ENCODE assay signal across 7 mouse cellular contexts in the genomic region with DNA sequence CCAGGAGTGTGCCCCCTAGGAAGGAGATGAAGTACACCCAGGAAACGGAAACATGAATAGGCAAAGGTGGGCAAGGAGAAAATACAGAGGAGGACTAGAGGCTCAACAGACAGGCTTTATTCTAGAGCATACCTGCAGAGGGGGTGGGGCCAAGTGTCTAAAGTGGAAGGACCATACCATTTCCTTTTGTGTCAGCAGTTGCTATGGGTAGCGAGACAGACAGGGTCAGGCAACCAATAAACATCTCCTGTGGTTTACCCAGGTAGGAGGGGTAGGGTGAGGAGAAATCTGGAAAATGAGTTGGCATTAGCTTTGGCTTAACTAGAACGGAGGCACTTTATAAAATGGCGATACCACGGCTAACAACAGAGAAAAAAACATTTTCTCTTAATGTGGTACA. TPM values are rescaled to one million over a fixed set of nuclear protein-coding genes. Genes with fewer than 3 reads are reported as not detected.
DNase-seq lines count a peak whose midpoint lies in the region; ATAC-seq and TF ChIP-seq lines count a peak whose summit lies in the region.

No protein-coding gene starts in this region.

- H3K4me3 ChIP-seq in MEL (ENCODE audit: control insufficient read depth in 1 of 2, insufficient read depth in 1 of 2, low read depth in 2 of 2, low read length in 2 of 2): peak overlapping the region; percentile 71 to 83
- peak overlapping the region; percentile 74 for H3K4me3 ChIP-seq in forebrain, embryonic 12.5 days (replicated peaks)
- H3K4me3 ChIP-seq in kidney, embryonic 15.5 days (replicated peaks): peak overlapping the region; percentile 85

- TF ChIP-seq EP300 in MEL (IDR thresholded peaks at IDR 0.05; ENCODE audit: low read depth in 1 of 2, low read length in 2 of 2): no peak

- ATAC-seq in CD4-positive, CD25-positive, alpha-beta regulatory T cell, adult 4 months: peak; percentile 30
- ATAC-seq in forebrain, embryonic 12.5 days (ENCODE audit: low FRiP score): no peak
- no peak for ATAC-seq in kidney, embryonic 15.5 days (replicated peaks; ENCODE audit: low FRiP score)

- peaks cover 3% of the 10 kb centered on the region for H3K79me2 ChIP-seq in MEL (ENCODE audit: control insufficient read depth, insufficient read depth, low read length, poor library complexity)

- TF ChIP-seq POLR2A in MEL (IDR thresholded peaks at IDR 0.05; ENCODE audit: control insufficient read depth in 1 of 2, insufficient read depth in 1 of 2, low read depth in 1 of 2, low read length in 2 of 2, poor library complexity in 1 of 2): no peak

- peak; percentile 72 for DNase-seq in MEL (ENCODE audit: low read depth, low spot score)
- peak; percentile 65 to 71 for DNase-seq in lung, postnatal 4 days
- peak; percentile 51 for DNase-seq in thymus, postnatal 0 days (ENCODE audit: low spot score)
- DNase-seq in urinary bladder, postnatal 10 days (ENCODE audit: low spot score): no peak

- H3K4me2 ChIP-seq in forebrain, embryonic 12.5 days: peak overlapping the region; percentile 67
- peak overlapping the region; percentile 76 for H3K4me2 ChIP-seq in kidney, embryonic 15.5 days

- WGBS in forebrain, embryonic 12.5 days: 72% methylated on average over 5 of the region's 5 CpGs
- WGBS in kidney, embryonic 15.5 days: 67% methylated on average over 5 of the region's 5 CpGs

- no peak for TF ChIP-seq RAD21 in MEL (IDR thresholded peaks at IDR 0.05; ENCODE audit: low read depth, low read length)

- no peaks in the 10 kb centered on the region for H3K9me3 ChIP-seq in MEL (replicated peaks; ENCODE audit: insufficient read depth, low read length)
- H3K9me3 ChIP-seq in forebrain, embryonic 12.5 days: no peaks in the 10 kb centered on the region
- H3K9me3 ChIP-seq in kidney, embryonic 15.5 days (replicated peaks): no peaks in the 10 kb centered on the region

- peak overlapping the region; percentile 90 for H3K27ac ChIP-seq in MEL (ENCODE audit: control insufficient read depth, low read depth, low read length)
- no peak overlapping the region for H3K27ac ChIP-seq in forebrain, embryonic 12.5 days
- peak overlapping the region; percentile 96 for H3K27ac ChIP-seq in kidney, embryonic 15.5 days

- H3K4me1 ChIP-seq in MEL (ENCODE audit: control insufficient read depth in 1 of 2, insufficient read depth in 2 of 2, low read length in 2 of 2): peaks cover 12 to 19% of the 10 kb centered on the region in 2 experiments
- peaks cover 18% of the 10 kb centered on the region for H3K4me1 ChIP-seq in forebrain, embryonic 12.5 days
- H3K4me1 ChIP-seq in kidney, embryonic 15.5 days: peaks cover 20% of the 10 kb centered on the region

- no peaks in the 10 kb centered on the region for H3K27me3 ChIP-seq in MEL (ENCODE audit: control insufficient read depth in 1 of 2, insufficient read depth in 2 of 2, low read length in 2 of 2)
- no peaks in the 10 kb centered on the region for H3K27me3 ChIP-seq in forebrain, embryonic 12.5 days
- H3K27me3 ChIP-seq in kidney, embryonic 15.5 days: no peaks in the 10 kb centered on the region

- H3K9ac ChIP-seq in MEL (ENCODE audit: control insufficient read depth, low read depth, low read length, poor library complexity, severe bottlenecking): peak overlapping the region; percentile 80
- H3K9ac ChIP-seq in forebrain, embryonic 12.5 days: no peak overlapping the region
- no peak overlapping the region for H3K9ac ChIP-seq in kidney, embryonic 15.5 days

- H3K36me3 ChIP-seq in MEL (ENCODE audit: control insufficient read depth in 1 of 2, insufficient read depth in 2 of 2, low read length in 2 of 2): peaks cover 5 to 26% of the 10 kb centered on the region in 2 experiments; a peak in 3 of 4 replicates
- H3K36me3 ChIP-seq in forebrain, embryonic 12.5 days (replicated peaks): peaks cover 22% of the 10 kb centered on the region
- peaks cover 25% of the 10 kb centered on the region for H3K36me3 ChIP-seq in kidney, embryonic 15.5 days

- no peak for TF ChIP-seq CTCF in MEL (IDR thresholded peaks at IDR 0.05 in 2 of 3, conservative IDR thresholded peaks at IDR 0.05 in 1 of 3; ENCODE audit: control insufficient read depth in 1 of 3, insufficient read depth in 1 of 3, low read depth in 2 of 3, low read length in 3 of 3, poor library complexity in 1 of 3, severe bottlenecking in 1 of 3)

TF ChIP-seq in MEL, 35 proteins besides CTCF, POLR2A, EP300 and RAD21:
- TF ChIP-seq CHD2 (IDR thresholded peaks at IDR 0.05; ENCODE audit: low read length) (peak; percentile 76), ZMIZ1 (IDR thresholded peaks at IDR 0.05; ENCODE audit: low read depth, low read length) (no peak)

RNA-seq across cellular contexts. Expression of a gene that starts 1.1 kb away (rescaled TPM):
- polyA plus RNA-seq in CD4-positive, CD25-positive, alpha-beta regulatory T cell, adult 4 months (2017; shearing (Covaris generic)): 10 to 100 TPM in 1 of 2 experiments, 1 to 10 TPM in 1; 9.4 to 10.9 TPM
- 9.5 and 10.0 TPM in 2 replicates for total RNA-seq in MEL (2012; rRNA removed)
- 10 to 100 TPM in 1 of 2 experiments, not detected in 1; 19.4 TPM for polyA plus RNA-seq in MEL (2012; ENCODE audit: insufficient read depth in 1 of 2, insufficient read length in 2 of 2, low read depth in 1 of 2, low replicate concordance in 2 of 2, missing spikeins in 1 of 2)
- 8.6 and 9.2 TPM in 2 replicates for polyA plus RNA-seq in forebrain, embryonic 12.5 days (2016; fragmentation: Nextera tagmentation; extraction: Ambion mirVana)
- polyA plus RNA-seq in kidney, embryonic 15.5 days (2015; fragmentation: Nextera tagmentation; extraction: Ambion mirVana): 8.9 and 10.8 TPM in 2 replicates
- 7.1 and 7.3 TPM in 2 replicates for polyA plus RNA-seq in thymus, postnatal 0 days (2015; fragmentation: Nextera tagmentation; extraction: Ambion mirVana)

RNA-seq across cellular contexts. Expression of a gene that starts 19.9 kb away (rescaled TPM):
- polyA plus RNA-seq in CD4-positive, CD25-positive, alpha-beta regulatory T cell, adult 4 months (2017; shearing (Covaris generic)): 1 to 10 TPM; 4.6 to 5.2 TPM
- total RNA-seq in MEL (2012; rRNA removed): 109 and 179 TPM in 2 replicates
- polyA plus RNA-seq in MEL (2012; ENCODE audit: insufficient read depth in 1 of 2, insufficient read length in 2 of 2, low read depth in 1 of 2, low replicate concordance in 2 of 2, missing spikeins in 1 of 2): 100 to 1,000 TPM in 1 of 2 experiments, not detected in 1; 365 TPM
- 5.5 and 5.9 TPM in 2 replicates for polyA plus RNA-seq in forebrain, embryonic 12.5 days (2016; fragmentation: Nextera tagmentation; extraction: Ambion mirVana)
- 60.6 and 62.4 TPM in 2 replicates for polyA plus RNA-seq in kidney, embryonic 15.5 days (2015; fragmentation: Nextera tagmentation; extraction: Ambion mirVana)
- polyA plus RNA-seq in thymus, postnatal 0 days (2015; fragmentation: Nextera tagmentation; extraction: Ambion mirVana): 12.6 and 14.3 TPM in 2 replicates

RNA-seq across cellular contexts. Expression of a gene that starts 21.7 kb away (rescaled TPM):
- polyA plus RNA-seq in CD4-positive, CD25-positive, alpha-beta regulatory T cell, adult 4 months (2017; shearing (Covaris generic)): 10 to 100 TPM in 1 of 2 experiments, 1 to 10 TPM in 1; 9.4 to 17.1 TPM
- total RNA-seq in MEL (2012; rRNA removed): 45.0 and 45.1 TPM in 2 replicates
- 10 to 100 TPM in 1 of 2 experiments, not detected in 1; 56.7 TPM for polyA plus RNA-seq in MEL (2012; ENCODE audit: insufficient read depth in 1 of 2, insufficient read length in 2 of 2, low read depth in 1 of 2, low replicate concordance in 2 of 2, missing spikeins in 1 of 2)
- polyA plus RNA-seq in forebrain, embryonic 12.5 days (2016; fragmentation: Nextera tagmentation; extraction: Ambion mirVana): 17.2 and 25.5 TPM in 2 replicates
- 21.4 and 27.5 TPM in 2 replicates for polyA plus RNA-seq in kidney, embryonic 15.5 days (2015; fragmentation: Nextera tagmentation; extraction: Ambion mirVana)
- polyA plus RNA-seq in thymus, postnatal 0 days (2015; fragmentation: Nextera tagmentation; extraction: Ambion mirVana): 18.4 and 21.6 TPM in 2 replicates
